Mouse (Mus musculus) spleen, adult 2 months (tissue): Measurements from ENCODE around the gene Gm49395. TPM values are rescaled to one million over a fixed set of nuclear protein-coding genes. Genes with fewer than 3 reads are reported as not detected.

Experiments used
- DNase-seq, 2 experiments: peaks; one replicate each; pipeline versions ENCODE4 v3.0.0 to v3.0.0-alpha.2; 2012 to 2021; ENCODE audit warnings: low spot score in 2 of 2, low read depth in 1 of 2
- H3K27ac ChIP-seq: fragments of 200-500 bp; 2 replicates; pipeline ENCODE4 v1.5.1; 2012; ENCODE audit warnings: low read length, inconsistent platforms; ENCODE audit not compliant: insufficient read depth
- H3K27me3 ChIP-seq: fragments of 200-500 bp; 2 replicates; pipeline ENCODE4 v1.6.1; 2012; ENCODE audit warnings: mild to moderate bottlenecking, moderate library complexity, low read length, inconsistent platforms; ENCODE audit not compliant: control insufficient read depth, insufficient read depth
- H3K36me3 ChIP-seq: fragments of 200-500 bp; 2 replicates; pipeline ENCODE4 v1.6.1; 2012; ENCODE audit warnings: mild to moderate bottlenecking, low read length, inconsistent platforms; ENCODE audit not compliant: control insufficient read depth, insufficient read depth
- H3K4me1 ChIP-seq: fragments of 200-500 bp; 2 replicates; pipeline ENCODE4 v1.6.1; 2011; ENCODE audit warnings: inconsistent platforms; ENCODE audit not compliant: control insufficient read depth, insufficient read depth, insufficient read length
- H3K4me3 ChIP-seq: fragments of 200-500 bp; 2 replicates; pipeline ENCODE4 v1.5.1; 2011; ENCODE audit warnings: mild to moderate bottlenecking, inconsistent platforms; ENCODE audit not compliant: insufficient read depth, insufficient read length; ENCODE audit errors: extremely low read depth
- CTCF ChIP-seq: fragments of 200-500 bp; IDR thresholded peaks from 2 replicates; pipeline ENCODE4 v1.5.1; 2011; ENCODE audit warnings: mild to moderate bottlenecking, inconsistent platforms; ENCODE audit not compliant: insufficient read depth, insufficient read length, insufficient replicate concordance; ENCODE audit errors: extremely low read depth
- POLR2A ChIP-seq: fragments of 200-500 bp; IDR thresholded peaks from 2 replicates; pipeline ENCODE4 v1.6.1; 2011; ENCODE audit warnings: low read depth, low read length, inconsistent platforms
- WGBS: fragments of 180-500 bp; shearing (Covaris S2); methylation state at CpG from one replicate; pipeline ENCODE4 v1.1.7; 2018; 5-methylcytosine and 5-hydroxymethylcytosine counted together
- polyA plus RNA-seq: library from polyadenylated mRNA; depleted of rRNA; stranded (reverse); fragments of >200 nt; gene quantifications from 2 replicates; pipeline ENCODE4 v1.2.3, GENCODE M21; 2012

Gm49395 gene
- polyA plus RNA-seq, 1 experiment = 3.4 TPM

DNA sequence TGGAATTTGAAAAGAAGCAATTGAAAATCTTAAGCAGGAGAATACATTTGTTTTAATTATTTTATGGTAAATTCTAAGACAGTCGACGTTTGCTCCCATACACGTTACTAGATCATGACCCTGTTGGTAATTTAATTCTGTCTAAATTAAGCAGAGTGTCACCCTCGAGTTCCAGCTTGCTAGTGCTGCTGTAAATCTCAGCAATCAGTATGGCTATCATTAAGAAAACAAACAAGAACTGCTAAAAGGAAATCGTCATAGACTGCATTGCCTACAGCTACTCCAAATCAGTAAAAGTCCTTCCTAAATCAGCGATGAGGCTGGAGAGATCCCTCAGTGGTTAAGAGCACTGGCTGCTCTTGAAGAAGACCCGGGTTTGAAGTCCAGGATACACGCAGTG, 66.3 kb downstream of the Gm49395 start:
- no peaks in the 10 kb centered on the region for H3K27me3 ChIP-seq
- no peak overlapping the region for H3K4me3 ChIP-seq
- 56% methylated on average over 8 of the region's 8 CpGs for WGBS
- no peak for TF ChIP-seq CTCF
- no peak for TF ChIP-seq POLR2A
- DNase-seq = no peak
- H3K36me3 ChIP-seq = no peaks in the 10 kb centered on the region
- no peaks in the 10 kb centered on the region for H3K4me1 ChIP-seq
- H3K27ac ChIP-seq = no peak overlapping the region

DNA sequence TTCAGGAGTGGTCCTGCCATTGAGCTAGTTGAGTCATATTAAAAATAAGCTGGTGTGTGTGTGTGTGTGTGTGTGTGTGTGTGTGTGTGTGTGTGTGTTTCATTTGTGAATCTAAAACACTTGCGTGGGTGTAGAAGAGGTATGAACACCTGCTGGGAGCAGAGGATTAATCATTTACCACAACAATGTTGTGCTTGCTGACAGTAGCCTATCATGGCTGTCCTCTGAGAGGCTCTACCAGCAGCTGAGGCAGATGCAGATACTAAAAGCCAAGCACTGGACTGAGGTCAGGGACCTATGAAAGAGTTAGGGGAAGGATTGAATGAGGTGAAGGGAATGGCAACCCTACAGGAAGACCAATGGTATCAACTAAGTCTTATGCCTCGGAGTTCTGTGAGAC, 68.6 kb downstream of the Gm49395 start:
- no peak for DNase-seq
- WGBS = 89% methylated on average over 2 of the region's 2 CpGs
- no peak overlapping the region for H3K4me3 ChIP-seq
- TF ChIP-seq POLR2A (no peak), CTCF (no peak)
- no peaks in the 10 kb centered on the region for H3K4me1 ChIP-seq
- no peaks in the 10 kb centered on the region for H3K27me3 ChIP-seq
- no peak overlapping the region for H3K27ac ChIP-seq
- H3K36me3 ChIP-seq = no peaks in the 10 kb centered on the region

DNA sequence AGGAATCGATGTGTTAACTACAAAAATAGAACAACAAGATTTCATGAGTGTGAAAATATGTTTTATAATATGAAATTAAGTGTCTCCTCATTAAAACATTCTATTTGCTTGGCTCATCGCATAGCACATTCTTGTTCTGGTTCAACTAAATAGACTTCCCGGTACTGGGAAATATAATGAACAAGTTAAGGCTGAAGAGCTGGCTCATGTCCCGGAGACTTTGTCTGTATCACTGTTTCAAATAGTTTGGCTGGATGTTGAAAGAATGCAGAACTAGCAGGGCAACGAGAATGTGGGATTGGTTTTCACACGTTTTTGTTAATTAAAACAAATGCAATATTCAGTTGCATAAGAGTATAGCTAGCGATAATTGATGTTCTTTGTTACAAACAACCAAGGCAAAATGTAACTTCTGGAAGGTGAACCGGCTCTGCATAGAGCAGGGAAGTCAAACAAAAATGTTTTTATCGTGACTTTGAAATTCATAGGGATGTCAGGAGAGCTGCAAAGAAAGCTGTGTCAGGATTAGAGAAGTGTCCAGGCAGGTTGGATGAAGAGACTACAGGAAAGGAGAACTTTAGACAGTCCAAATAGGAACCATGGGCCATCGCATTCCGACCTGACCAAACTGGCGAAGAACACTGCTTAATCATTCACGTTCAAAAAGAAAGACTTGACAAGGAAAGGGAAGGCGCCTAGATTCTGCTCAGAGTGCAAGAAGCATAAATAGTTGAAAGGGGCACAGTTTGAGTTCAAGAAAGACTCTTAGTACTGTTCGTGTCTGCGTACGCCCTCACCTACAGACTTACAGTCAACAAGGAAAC, 70.3 kb downstream of the Gm49395 start:
- Histone ChIP-seq H3K27ac (peak overlapping the region; percentile 28; the same call in 1 of the 2 replicates), H3K4me3 (no peak overlapping the region), H3K27me3 (no peaks in the 10 kb centered on the region), H3K36me3 (no peaks in the 10 kb centered on the region), H3K4me1 (no peaks in the 10 kb centered on the region)
- TF ChIP-seq CTCF (no peak), POLR2A (no peak)
- WGBS = 85% methylated on average over 17 of the region's 17 CpGs
- DNase-seq = no peak

DNA sequence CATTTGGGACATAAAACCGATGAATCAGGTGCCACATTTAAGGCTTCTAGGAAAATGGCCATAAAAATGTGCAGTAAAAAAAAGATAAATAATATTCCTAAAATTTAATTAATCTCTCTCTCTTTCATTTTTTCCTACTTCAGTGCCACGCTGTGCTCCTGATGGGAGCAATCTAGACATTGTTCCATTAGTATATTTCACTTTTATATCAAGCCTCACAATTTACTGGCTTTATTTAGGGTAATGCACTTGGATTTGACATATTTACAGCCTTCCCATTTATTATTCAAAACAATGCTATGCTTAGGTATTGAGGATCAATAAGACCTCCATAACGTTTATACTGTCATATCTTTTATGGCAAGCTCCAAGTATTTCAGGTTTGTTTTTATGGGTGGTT, 76.3 kb downstream of the Gm49395 start:
- no peaks in the 10 kb centered on the region for H3K27me3 ChIP-seq
- no peak for DNase-seq
- H3K36me3 ChIP-seq = no peaks in the 10 kb centered on the region
- H3K4me3 ChIP-seq = no peak overlapping the region
- H3K27ac ChIP-seq = no peak overlapping the region
- TF ChIP-seq CTCF = no peak
- TF ChIP-seq POLR2A = no peak
- H3K4me1 ChIP-seq = peaks cover 5% of the 10 kb centered on the region; the same call in 1 of the 2 replicates
- WGBS = 82% methylated on average over 3 of the region's 3 CpGs

DNA sequence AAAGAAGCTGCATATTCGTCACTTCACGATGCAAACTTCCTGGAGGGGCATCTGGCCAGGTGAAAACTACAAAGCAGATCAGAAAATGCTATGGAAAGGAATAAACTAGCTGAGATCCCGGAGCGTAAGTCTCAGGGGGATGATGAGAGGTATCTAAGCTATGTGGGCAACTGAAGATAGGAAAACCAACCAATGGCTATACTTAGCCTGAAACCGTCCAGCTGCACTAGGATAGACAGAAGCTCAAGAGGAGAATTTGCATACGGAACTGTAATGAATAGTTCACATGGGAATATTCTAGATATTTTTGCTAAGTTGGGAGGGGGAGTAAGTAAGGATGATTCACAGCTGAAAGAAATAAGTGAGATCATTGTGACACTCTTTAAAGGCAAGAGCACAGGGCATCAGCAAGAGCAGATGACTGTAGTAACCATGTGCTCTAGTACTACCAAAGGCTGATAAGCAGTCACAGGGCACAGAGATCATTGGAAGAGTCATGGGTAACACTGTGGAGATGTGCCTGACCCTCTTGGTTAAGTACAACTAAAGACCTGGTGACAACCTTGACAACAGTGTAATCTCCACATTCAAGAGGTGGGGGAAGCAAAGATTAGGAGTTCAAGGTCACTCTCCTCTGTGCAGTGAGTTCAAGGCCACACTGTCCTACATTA, 79.5 kb downstream of the Gm49395 start:
- H3K4me1 ChIP-seq = peaks cover 6% of the 10 kb centered on the region; the same call in 1 of the 2 replicates
- no peak for DNase-seq
- WGBS = 81% methylated on average over 6 of the region's 6 CpGs
- H3K36me3 ChIP-seq = no peaks in the 10 kb centered on the region
- H3K4me3 ChIP-seq = no peak overlapping the region
- H3K27me3 ChIP-seq = no peaks in the 10 kb centered on the region
- no peak for TF ChIP-seq CTCF
- TF ChIP-seq POLR2A = no peak
- H3K27ac ChIP-seq = no peak overlapping the region

DNA sequence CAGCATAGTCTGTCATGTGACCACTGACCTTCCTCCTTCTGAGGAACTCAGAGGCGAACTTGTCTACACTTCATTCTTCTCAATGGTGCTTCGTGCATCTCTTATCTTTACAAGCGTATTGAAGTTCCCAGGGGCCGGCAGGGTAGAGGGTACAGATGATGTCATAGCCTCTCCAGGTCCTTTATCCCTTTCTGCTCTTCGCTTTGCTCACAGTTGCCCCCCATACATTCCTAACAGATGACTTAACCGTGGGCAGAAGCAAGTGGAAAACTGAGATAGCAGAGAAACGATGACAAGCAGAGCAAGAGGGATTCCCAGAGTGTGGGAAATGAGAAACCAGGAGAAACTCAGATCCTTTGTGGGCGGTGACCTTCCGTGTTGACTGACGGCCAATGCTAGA, 80.3 kb downstream of the Gm49395 start:
- no peak for DNase-seq
- no peaks in the 10 kb centered on the region for H3K36me3 ChIP-seq
- TF ChIP-seq CTCF = no peak
- TF ChIP-seq POLR2A = no peak
- no peak overlapping the region for H3K4me3 ChIP-seq
- H3K4me1 ChIP-seq = peaks cover 6% of the 10 kb centered on the region; the same call in 1 of the 2 replicates
- 61% methylated on average over 10 of the region's 10 CpGs for WGBS
- H3K27ac ChIP-seq = no peak overlapping the region
- H3K27me3 ChIP-seq = no peaks in the 10 kb centered on the region

DNA sequence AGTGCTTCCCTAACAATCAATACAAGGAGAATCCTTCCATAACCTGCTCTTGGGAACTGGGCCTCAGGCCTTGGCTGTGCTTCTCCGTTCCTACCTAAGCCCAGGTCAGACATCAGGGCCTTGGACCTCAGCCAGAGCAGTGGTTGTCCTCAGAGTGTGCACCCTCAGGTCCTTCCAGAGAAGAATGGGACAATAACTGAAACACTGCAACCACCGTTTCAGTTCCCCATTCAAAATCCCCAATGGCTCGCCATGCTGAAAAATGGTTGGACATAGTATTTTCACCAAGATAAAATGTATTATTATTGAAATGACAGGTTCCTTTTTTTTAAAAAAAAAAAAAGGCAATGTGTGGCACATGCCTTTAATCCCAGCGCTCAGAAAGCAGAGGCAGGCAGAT, 81.0 kb downstream of the Gm49395 start:
- no peak for TF ChIP-seq CTCF
- TF ChIP-seq POLR2A = no peak
- WGBS = 56% methylated on average over 4 of the region's 4 CpGs

More for the DNA sequence above, 81.0 kb downstream of the Gm49395 start:
- H3K27me3 ChIP-seq = no peaks in the 10 kb centered on the region
- H3K27ac ChIP-seq = no peak overlapping the region
- DNase-seq = no peak
- H3K4me1 ChIP-seq = peaks cover 6% of the 10 kb centered on the region; the same call in 1 of the 2 replicates
- H3K36me3 ChIP-seq = no peaks in the 10 kb centered on the region
- no peak overlapping the region for H3K4me3 ChIP-seq
